8 mouse cellular contexts compared by ENCODE assay signal in the genomic region with DNA sequence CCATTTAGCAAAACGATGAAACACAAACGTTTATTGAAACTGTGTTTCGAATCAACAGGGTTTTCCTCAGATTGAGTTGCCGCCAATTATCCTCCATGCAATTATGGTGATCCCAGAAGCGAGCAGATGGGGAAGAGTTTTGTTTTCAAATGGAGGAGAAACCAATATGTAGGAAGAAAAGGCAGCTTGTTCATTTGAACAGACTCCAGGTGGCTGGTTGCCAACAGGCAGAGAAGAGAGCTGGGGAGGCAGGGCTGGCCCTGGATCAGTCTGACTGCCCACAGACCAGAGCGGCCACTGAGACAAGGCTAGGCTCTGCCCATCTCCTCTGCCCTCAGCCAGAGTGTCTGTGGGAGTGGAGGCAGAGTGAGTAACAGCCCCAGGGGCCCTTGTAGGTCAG.
DNase-seq lines count a peak whose midpoint lies in the region; ATAC-seq lines count a peak whose summit lies in the region.

No protein-coding gene starts in this region.

- ATAC-seq in megakaryocyte-erythroid progenitor cell, adult 5-6 weeks (replicated peaks; ENCODE audit: low FRiP score, low TSS enrichment, poor library complexity, severe bottlenecking) = no peak

- intact Hi-C loops in left cerebral cortex, postnatal 10 days (cut with DNase I) = no loop called here

- DNase-seq in adrenal gland, postnatal 14 days = peak; percentile 5
- no peak for DNase-seq in adrenal gland, adult 2 months
- peak; percentile 72 for DNase-seq in cerebellum, adult 11-12 months
- peak; percentile 19 to 35 for DNase-seq in gastrocnemius, postnatal 4 days (ENCODE audit: low spot score in 2 of 2)
- peak; percentile 76 to 84 for DNase-seq in left cerebral cortex, postnatal 10 days (ENCODE audit: extremely low spot score in 1 of 2, low spot score in 2 of 2)
- peak; percentile 73 for DNase-seq in testis, postnatal 14 days (ENCODE audit: low spot score)
- no peak for DNase-seq in spleen, postnatal 4 days (ENCODE audit: low spot score in 2 of 2)

Comparison
In these comparisons a context has a peak if more than half of its experiments do, and no peak if none do; other contexts are left out.
1. DNase-seq: peak in adrenal gland, postnatal 14 days (single experiment), cerebellum, adult 11-12 months (single experiment), gastrocnemius, postnatal 4 days (2 of 2), left cerebral cortex, postnatal 10 days (2 of 2) and testis, postnatal 14 days (single experiment); none in adrenal gland, adult 2 months (single experiment) and spleen, postnatal 4 days (0 of 2).